Mouse (Mus musculus) embryonic facial prominence, embryonic 13.5 days (tissue): ENCODE data around the gene Actr1a. TPM values are rescaled to one million over a fixed set of nuclear protein-coding genes. Genes with fewer than 3 reads are reported as not detected.

Source experiments
- ATAC-seq: fragments of 200-750 bp; cut with Nextera tagmentation; 2 replicates; pipeline ENCODE4 v1.8.0; 2017; ENCODE audit warnings: low read depth; ENCODE audit not compliant: insufficient number of reproducible peaks, insufficient read depth, low FRiP score, low TSS enrichment
- H3K27ac ChIP-seq: fragments of 300-500 bp; sonication (generic); 2 replicates; pipeline ENCODE4 v1.5.1; 2015; ENCODE audit warnings: moderate library complexity, mild to moderate bottlenecking, inconsistent platforms
- H3K27me3 ChIP-seq: fragments of 300-500 bp; sonication (generic); 2 replicates; pipeline ENCODE4 v1.6.1; 2015; ENCODE audit warnings: mild to moderate bottlenecking, inconsistent platforms
- H3K36me3 ChIP-seq: fragments of 300-500 bp; sonication (generic); 2 replicates; pipeline ENCODE4 v1.6.1; 2015; ENCODE audit warnings: mild to moderate bottlenecking, inconsistent platforms
- H3K4me1 ChIP-seq: fragments of 300-500 bp; sonication (generic); 2 replicates; pipeline ENCODE4 v1.6.1; 2015; ENCODE audit warnings: inconsistent platforms
- H3K4me2 ChIP-seq: fragments of 300-500 bp; sonication (generic); 2 replicates; pipeline ENCODE4 v1.6.1; 2015; ENCODE audit warnings: moderate library complexity, mild to moderate bottlenecking, inconsistent platforms
- H3K4me3 ChIP-seq: fragments of 300-500 bp; sonication (generic); 2 replicates; pipeline ENCODE4 v1.5.1; 2015; ENCODE audit warnings: mild to moderate bottlenecking, inconsistent platforms
- H3K9ac ChIP-seq: fragments of 300-500 bp; sonication (generic); 2 replicates; pipeline ENCODE4 v1.6.1; 2015; ENCODE audit warnings: mild to moderate bottlenecking, inconsistent platforms
- H3K9me3 ChIP-seq: fragments of 300-500 bp; sonication (generic); 2 replicates; pipeline ENCODE4 v1.6.1; 2016; ENCODE audit warnings: inconsistent platforms
- WGBS: fragments of 180-500 bp; shearing (Covaris S2); methylation state at CpG from one replicate; pipeline ENCODE4 v1.1.7; 2015; ENCODE audit warnings: mixed read lengths; 5-methylcytosine and 5-hydroxymethylcytosine counted together
- microRNA counts: library from miRNA; unstranded; fragments of <30 nt; microRNA quantifications from one replicate; lab custom pipeline; 2016
- microRNA-seq: library from miRNA; unstranded; fragments of <30 nt; microRNA quantifications from one replicate; pipeline ENCODE4, GENCODE M21; 2016
- polyA plus RNA-seq: library from polyadenylated mRNA; unstranded; fragments of >200 nt; fragmentation: Nextera tagmentation; extraction: Ambion mirVana; gene quantifications from 2 replicates; pipeline ENCODE4 v1.2.1, GENCODE M21; 2015

The Actr1a gene
- polyA plus RNA-seq, 1 experiment from 2014 or later = 160 TPM

GRCm38 (mm10) chr19:46332721-46333339 lies 62.7 kb downstream of the Actr1a start:
- no peak for ATAC-seq
- Histone ChIP-seq H3K4me1 (peaks cover 25% of the 10 kb centered on the region), H3K27ac (no peak overlapping the region), H3K4me3 (no peak overlapping the region), H3K9me3 (no peaks in the 10 kb centered on the region), H3K36me3 (peaks cover 19% of the 10 kb centered on the region), H3K27me3 (peaks cover 12% of the 10 kb centered on the region), H3K4me2 (no peak overlapping the region), H3K9ac (0 out of 2 replicates have a peak overlapping the region, but pooled peaks have one; percentile 11)
- WGBS = 36% methylated on average over 7 of the region's 7 CpGs

GRCm38 (mm10) chr19:46331936-46332335 lies 63.6 kb downstream of the Actr1a start:
- Histone ChIP-seq H3K36me3 (peaks cover 19% of the 10 kb centered on the region), H3K4me1 (peaks cover 25% of the 10 kb centered on the region), H3K4me2 (no peak overlapping the region), H3K9me3 (no peaks in the 10 kb centered on the region), H3K27ac (no peak overlapping the region), H3K9ac (no peak overlapping the region), H3K4me3 (no peak overlapping the region), H3K27me3 (peaks cover 16% of the 10 kb centered on the region)
- 78% methylated on average over 3 of the region's 3 CpGs for WGBS
- no peak for ATAC-seq

GRCm38 (mm10) chr19:46331326-46331725 lies 64.2 kb downstream of the Actr1a start:
- Histone ChIP-seq H3K27me3 (peaks cover 22% of the 10 kb centered on the region), H3K9me3 (no peaks in the 10 kb centered on the region), H3K27ac (no peak overlapping the region), H3K36me3 (peaks cover 19% of the 10 kb centered on the region), H3K4me1 (peaks cover 30% of the 10 kb centered on the region), H3K4me2 (no peak overlapping the region), H3K9ac (no peak overlapping the region), H3K4me3 (no peak overlapping the region)
- ATAC-seq = no peak
- WGBS = 89% methylated on average over 14 of the region's 14 CpGs

- no peak overlapping the region for H3K9ac ChIP-seq
- H3K9me3 ChIP-seq = no peaks in the 10 kb centered on the region
- H3K27me3 ChIP-seq = peaks cover 29% of the 10 kb centered on the region
- peaks cover 30% of the 10 kb centered on the region for H3K4me1 ChIP-seq
- no peak overlapping the region for H3K4me2 ChIP-seq
- H3K27ac ChIP-seq = no peak overlapping the region
- ATAC-seq = no peak
- 95% methylated on average over 12 of the region's 12 CpGs for WGBS
- H3K4me3 ChIP-seq = no peak overlapping the region
- peaks cover 19% of the 10 kb centered on the region for H3K36me3 ChIP-seq
These were observed 64.9 kb downstream of the Actr1a start for GRCm38 (mm10) chr19:46330696-46331095.

- Histone ChIP-seq H3K27me3 (peaks cover 36% of the 10 kb centered on the region), H3K27ac (no peak overlapping the region), H3K4me3 (0 out of 2 replicates have a peak overlapping the region, but pooled peaks have one; percentile 11), H3K36me3 (peaks cover 19% of the 10 kb centered on the region), H3K9me3 (no peaks in the 10 kb centered on the region), H3K9ac (no peak overlapping the region), H3K4me1 (peaks cover 30% of the 10 kb centered on the region), H3K4me2 (peak overlapping the region; percentile 100)
- no peak for ATAC-seq
- 6% methylated on average over 16 of the region's 16 CpGs for WGBS
These were observed 65.6 kb downstream of the Actr1a start for GRCm38 (mm10) chr19:46329951-46330350.

- H3K9me3 ChIP-seq = no peaks in the 10 kb centered on the region
- peaks cover 19% of the 10 kb centered on the region for H3K36me3 ChIP-seq
- 2% methylated on average over 54 of the region's 54 CpGs for WGBS
- H3K9ac ChIP-seq = peak overlapping the region; percentile 78
- peaks cover 44% of the 10 kb centered on the region for H3K27me3 ChIP-seq
- peak overlapping the region; percentile 73 for H3K4me3 ChIP-seq
- peak overlapping the region; percentile 86 for H3K27ac ChIP-seq
- ATAC-seq = no peak; the same call in 1 of the 2 replicates
- peaks cover 30% of the 10 kb centered on the region for H3K4me1 ChIP-seq
- peak overlapping the region; percentile 100 for H3K4me2 ChIP-seq
These were observed 66.4 kb downstream of the Actr1a start for GRCm38 (mm10) chr19:46329031-46329641.

- Histone ChIP-seq H3K4me3 (peak within 1 kb of the TSS; percentile 73), H3K27me3 (peaks cover 52% of the 10 kb centered on the region), H3K36me3 (peaks cover 19% of the 10 kb centered on the region), H3K4me1 (peaks cover 30% of the 10 kb centered on the region), H3K27ac (peak within 1 kb of the TSS; percentile 86), H3K9ac (peak within 1 kb of the TSS; percentile 78), H3K4me2 (peak within 1 kb of the TSS; percentile 100), H3K9me3 (no peaks in the 10 kb centered on the region)
- peak; percentile 83 for ATAC-seq
- WGBS = under 1% methylated on average over 81 of the region's 81 CpGs
These were observed 67.2 kb downstream of the Actr1a start, which contains the start of gene Fbxl15 for GRCm38 (mm10) chr19:46328081-46329030. Gene Fbxl15 (plus strand): TSS chr19:46328184.

GRCm38 (mm10) chr19:46327531-46328064 lies 68.0 kb downstream of the Actr1a start:
- ATAC-seq = no peak
- peak overlapping the region; percentile 78 for H3K9ac ChIP-seq
- H3K9me3 ChIP-seq = no peaks in the 10 kb centered on the region
- H3K4me1 ChIP-seq = peaks cover 30% of the 10 kb centered on the region
- peak overlapping the region; percentile 73 for H3K4me3 ChIP-seq
- whole genome bisulfite sequencing = 34% methylated on average over 14 of the region's 14 CpGs
- peaks cover 59% of the 10 kb centered on the region for H3K27me3 ChIP-seq
- H3K27ac ChIP-seq = peak overlapping the region; percentile 86
- peak overlapping the region; percentile 100 for H3K4me2 ChIP-seq
- peaks cover 19% of the 10 kb centered on the region for H3K36me3 ChIP-seq

MicroRNAs encoded within 50 kb of the gene (microRNA counts, 519-probe panel; counts per million panel counts)
- microRNA mmu-miR-146b (lab: Ali Mortazavi, UCI) = 2,453 counts per million, percentile 60 among the panel's probes with 10 or more counts

Small RNAs within 50 kb of the gene (microRNA-seq; reads per million reads assigned to microRNA genes)
- gene Mir146b = 0.92 reads per million

Other genes with a start within 250 kb of the Actr1a start
- 2.4 and 2.5 TPM in 2 replicates for gene Pitx3, start 247.4 kb downstream of the Actr1a start, polyA plus RNA-seq
- gene Gbf1, start 243.2 kb downstream of the Actr1a start, polyA plus RNA-seq = 66.1 and 67.6 TPM in 2 replicates
- gene Nfkb2, start 91.4 kb downstream of the Actr1a start, polyA plus RNA-seq = 9.0 and 9.5 TPM in 2 replicates
- 5.0 and 6.0 TPM in 2 replicates for gene Psd, start 68.6 kb downstream of the Actr1a start, polyA plus RNA-seq
- gene Fbxl15, start 67.6 kb downstream of the Actr1a start, polyA plus RNA-seq = 15.1 and 16.5 TPM in 2 replicates
- gene Cuedc2, start 57.0 kb downstream of the Actr1a start, polyA plus RNA-seq = 177 and 188 TPM in 2 replicates
- gene Mfsd13a, start 54.6 kb downstream of the Actr1a start, polyA plus RNA-seq = 3.3 and 4.3 TPM in 2 replicates
- 1.5 and 2.3 TPM in 2 replicates for gene 2310034G01Rik, start 45.4 kb downstream of the Actr1a start, polyA plus RNA-seq
- 38.5 and 39.3 TPM in 2 replicates for gene Sufu, start 1.1 kb upstream of the Actr1a start, polyA plus RNA-seq
- 16.7 and 17.6 TPM in 2 replicates for gene Trim8, start 106.0 kb upstream of the Actr1a start, polyA plus RNA-seq
- gene Arl3, start 177.4 kb upstream of the Actr1a start, polyA plus RNA-seq = 192 and 193 TPM in 2 replicates
- 24.9 and 25.2 TPM in 2 replicates for gene Sfxn2, start 177.6 kb upstream of the Actr1a start, polyA plus RNA-seq
- 41.9 and 42.5 TPM in 2 replicates for gene Wbp1l, start 203.3 kb upstream of the Actr1a start, polyA plus RNA-seq